Mouse (Mus musculus) NIH3T3 (cell line): ENCODE measurements around the gene Kif26b.

Source experiments
- DNase-seq: peaks from one replicate; pipeline ENCODE4 v3.0.0-alpha.2; 2012; ENCODE audit warnings: low read depth

Kif26b gene

DNA sequence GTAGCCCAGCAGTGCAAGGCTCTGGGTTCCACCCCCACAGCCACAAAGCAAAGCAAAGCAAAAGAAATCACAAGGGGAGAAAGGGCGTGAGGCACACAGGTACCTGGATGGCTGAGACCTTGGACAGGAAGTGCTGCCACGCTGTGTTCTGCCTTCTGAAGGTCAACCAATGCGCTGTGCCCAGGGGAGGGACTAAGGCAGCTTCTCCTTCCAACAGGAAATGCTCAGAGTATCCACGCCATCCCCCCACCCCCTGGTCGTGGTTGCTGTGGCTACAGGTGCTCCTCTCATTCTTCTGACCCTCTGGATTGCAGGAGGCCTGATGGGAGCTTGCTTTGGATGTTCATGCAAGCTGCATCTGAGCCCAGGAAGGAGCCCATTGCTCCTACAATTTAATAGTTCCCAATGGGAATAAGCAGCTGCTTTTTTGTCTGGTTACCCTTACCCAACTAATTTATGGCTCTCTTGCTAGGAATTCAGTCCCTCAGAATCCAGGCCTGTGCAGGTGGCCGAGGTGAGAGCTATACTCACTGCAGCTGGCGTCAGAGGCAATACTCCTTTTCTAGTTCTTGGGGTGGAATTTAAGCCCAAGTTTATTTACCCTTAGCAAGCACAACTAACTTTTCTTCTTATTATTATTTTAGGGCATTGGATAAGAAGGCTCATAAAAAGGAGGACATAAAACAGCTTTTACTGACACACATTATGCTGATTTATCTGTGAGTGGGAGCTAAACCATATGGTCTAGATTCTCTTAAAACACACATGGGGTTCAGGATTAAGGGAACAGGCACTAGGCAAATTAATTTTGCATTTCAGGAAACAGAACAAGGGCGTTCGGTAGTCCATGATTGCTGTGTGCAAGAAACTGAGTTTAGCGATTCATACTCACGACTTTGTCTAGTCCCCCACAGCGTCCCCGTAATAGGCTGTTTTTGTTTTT, 61.6 kb downstream of the Kif26b start:
- DNase-seq = no peak

DNA sequence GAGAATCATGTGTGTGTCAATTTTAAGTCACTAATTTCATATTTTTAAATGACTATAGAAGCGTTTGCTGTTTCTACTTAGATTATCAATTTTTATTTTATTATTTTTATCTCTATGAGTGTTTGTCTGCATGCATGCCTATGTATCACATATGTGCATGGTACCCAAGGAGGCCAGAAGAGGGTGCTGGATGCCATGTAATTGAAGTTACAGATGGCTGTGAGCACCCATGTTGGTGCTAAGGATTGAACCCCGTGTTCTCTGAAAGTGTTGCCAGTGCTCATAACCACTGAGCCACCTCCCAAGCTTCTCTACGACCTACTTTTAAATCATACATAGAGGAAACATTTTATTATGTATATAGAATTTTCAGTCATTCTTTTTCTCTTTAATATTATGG, 68.2 kb downstream of the Kif26b start:
- DNase-seq = no peak

DNA sequence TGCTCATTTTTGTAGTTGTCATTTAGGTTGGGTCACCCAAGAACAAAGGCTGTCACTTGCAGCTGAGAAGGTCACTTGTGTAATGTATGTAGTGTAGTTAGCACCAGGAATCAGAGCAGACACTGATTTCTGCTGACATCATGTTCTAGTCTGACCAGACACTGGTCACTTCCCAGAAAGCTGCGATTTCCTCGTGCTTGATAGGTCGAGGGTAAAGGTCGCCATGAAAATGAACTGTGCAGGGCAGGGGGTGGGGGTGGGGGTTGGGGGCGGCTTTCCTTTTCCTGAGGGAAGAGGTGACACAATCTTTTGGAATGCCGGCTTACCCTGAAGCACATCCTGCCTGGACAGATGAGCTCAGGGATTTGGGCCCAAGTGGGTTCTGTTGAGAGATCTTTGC, 68.8 kb downstream of the Kif26b start:
- no peak for DNase-seq

DNA sequence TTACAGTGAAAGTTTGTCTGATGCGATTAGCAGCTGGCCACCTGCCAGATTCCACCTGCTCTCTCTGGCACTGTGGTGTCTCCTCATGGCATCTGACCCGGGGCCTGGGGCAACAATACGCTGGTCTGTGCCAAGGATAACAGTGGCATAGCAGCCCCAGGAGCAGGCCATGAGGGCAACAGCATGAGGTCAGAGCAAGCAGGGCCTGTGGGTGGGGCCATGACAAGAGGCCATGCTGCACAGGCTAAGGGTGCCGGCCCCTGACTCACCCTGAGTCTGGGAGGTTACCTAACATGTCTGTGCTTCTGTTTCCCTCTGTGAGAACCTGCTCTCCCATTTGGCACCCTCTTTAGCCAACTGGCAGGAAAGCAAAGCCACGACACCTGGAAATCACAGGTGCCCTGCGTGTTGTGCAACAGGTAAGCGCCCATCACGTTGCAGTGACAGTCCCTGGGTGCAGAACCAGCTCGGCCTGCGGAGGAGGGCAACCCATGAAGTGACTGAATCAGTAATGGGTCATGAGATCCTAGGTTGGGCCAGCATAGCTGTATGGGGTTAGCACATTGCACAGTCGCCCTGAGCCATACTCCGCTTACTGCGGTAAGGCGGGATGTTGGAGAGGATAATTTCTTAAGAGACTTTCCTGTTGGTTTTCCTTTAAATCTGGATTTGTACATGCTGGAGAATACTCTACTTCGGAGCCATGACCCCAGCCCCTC, 72.1 kb downstream of the Kif26b start:
- DNase-seq = no peak

DNA sequence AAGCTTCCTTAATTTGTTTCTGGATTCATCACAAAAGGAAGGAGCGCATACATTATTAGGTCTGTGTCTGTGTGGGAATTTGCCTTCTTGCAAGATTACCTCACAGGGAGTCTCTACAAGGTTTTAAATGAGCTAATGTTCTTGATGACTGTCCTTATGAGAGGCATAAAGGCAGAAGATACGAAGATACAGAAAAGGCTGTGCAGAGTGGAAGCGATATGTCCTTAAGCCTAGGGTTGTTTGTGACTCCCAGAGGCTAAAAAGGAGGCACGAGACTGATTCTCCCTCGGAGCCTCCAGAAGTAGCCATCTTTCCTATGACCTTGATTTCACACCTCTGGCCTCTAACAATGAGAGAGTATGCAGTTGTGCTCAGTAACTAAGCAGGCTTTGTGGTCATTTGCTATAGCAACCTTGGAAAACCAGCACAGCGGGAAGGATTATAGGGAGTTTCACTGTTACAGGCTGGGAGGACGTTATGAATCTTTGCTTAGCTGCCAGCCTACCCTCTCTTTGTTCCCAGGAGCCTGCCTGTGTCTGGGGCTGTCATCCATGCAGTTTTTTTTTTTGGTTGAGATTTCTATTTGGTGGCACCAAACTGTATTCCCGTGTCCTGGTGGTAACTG, 80.3 kb downstream of the Kif26b start:
- no peak for DNase-seq

- DNase-seq = no peak
Observed at GRCm38 (mm10) chr1:178611512-178611911, 82.6 kb downstream of the Kif26b start.

GRCm38 (mm10) chr1:178621301-178621700, 92.4 kb downstream of the Kif26b start:
- no peak for DNase-seq

GRCm38 (mm10) chr1:178623889-178624288, 95.0 kb downstream of the Kif26b start:
- DNase-seq = no peak

- no peak for DNase-seq
Observed at GRCm38 (mm10) chr1:178626961-178627381, 98.0 kb downstream of the Kif26b start.

GRCm38 (mm10) chr1:178630042-178630441, 101.1 kb downstream of the Kif26b start:
- DNase-seq = no peak

DNA sequence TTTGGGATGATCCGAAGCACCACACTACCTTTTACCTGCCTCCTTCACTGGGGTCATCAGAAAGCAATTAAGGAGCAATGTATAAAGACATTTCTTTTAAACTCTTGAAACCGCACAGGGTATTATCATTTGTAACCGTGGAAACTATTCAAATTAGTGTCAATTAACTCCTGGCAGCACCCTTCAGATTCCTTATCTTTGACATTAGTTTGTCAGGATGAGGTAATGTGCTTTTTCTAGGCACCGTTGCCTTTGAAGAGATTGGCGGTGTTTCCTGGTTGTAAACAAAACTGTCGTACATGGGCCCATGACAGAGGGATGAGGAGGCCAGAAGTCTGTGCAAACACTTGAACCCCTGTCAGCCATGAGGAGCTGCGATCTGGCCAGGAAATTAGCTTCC, 102.9 kb downstream of the Kif26b start:
- no peak for DNase-seq

GRCm38 (mm10) chr1:178634359-178635085, 105.6 kb downstream of the Kif26b start:
- no peak for DNase-seq

DNA sequence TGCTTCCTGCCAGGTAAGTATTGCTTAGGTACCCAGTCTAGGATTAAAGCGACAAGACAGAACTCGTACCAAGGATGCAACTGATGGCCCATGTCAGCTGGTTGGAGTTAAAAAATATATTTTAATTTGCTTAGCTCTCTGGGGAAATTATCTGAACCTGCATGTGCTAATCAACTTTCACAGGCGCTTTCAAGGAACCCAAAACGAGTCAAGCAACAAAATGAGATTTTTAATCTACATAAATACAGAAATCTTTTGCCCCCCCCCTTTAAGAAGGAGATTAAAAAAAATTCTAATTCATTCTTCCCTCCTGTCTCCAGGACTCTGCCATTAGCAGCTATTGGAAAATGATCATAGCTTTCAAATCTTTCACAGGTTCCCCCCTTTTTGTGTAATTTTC, 106.5 kb downstream of the Kif26b start:
- DNase-seq = no peak

DNA sequence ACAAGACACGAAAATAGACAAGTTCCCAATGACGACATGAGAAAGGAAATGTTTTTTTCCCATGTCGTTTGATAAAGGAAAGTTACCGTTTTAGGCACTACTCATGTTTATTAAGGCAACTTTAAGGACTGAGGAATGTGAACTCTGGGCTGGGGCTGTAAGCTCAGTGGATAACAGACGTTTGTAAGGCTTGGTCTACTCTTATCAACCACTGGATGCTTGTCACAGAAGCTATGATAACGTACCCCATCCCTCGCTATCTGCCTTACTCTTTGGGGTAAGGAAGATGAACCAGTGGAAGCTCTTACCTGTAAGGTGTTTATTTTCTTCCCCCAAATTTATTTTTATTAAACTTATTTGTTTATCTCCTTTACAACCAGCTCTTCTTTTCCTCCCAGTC, 108.4 kb downstream of the Kif26b start:
- no peak for DNase-seq

DNA sequence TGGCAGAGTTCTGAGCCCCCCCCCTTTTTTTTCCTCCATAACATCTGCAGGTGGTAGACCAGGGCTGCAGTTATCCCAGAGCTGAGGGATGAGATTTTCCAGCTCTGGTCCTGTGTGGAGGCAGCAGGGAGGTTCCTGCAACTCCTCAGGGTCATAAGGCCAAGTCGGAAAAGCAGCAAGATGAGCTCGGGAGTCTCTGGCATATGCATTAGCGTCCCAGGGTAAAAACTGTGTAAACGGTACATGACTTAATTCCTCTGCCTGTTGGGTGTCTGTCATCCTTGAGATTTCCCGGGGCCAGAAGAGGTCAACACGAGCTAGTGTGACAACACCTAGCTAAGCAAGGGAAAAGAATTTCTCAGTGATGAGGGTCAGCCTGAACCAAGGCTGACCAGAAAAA, 111.0 kb downstream of the Kif26b start:
- no peak for DNase-seq

- peak; percentile 18 for DNase-seq
Observed at GRCm38 (mm10) chr1:178640719-178641455, 112.0 kb downstream of the Kif26b start.

- no peak for DNase-seq
Observed at GRCm38 (mm10) chr1:178641788-178642187, 112.9 kb downstream of the Kif26b start.

DNA sequence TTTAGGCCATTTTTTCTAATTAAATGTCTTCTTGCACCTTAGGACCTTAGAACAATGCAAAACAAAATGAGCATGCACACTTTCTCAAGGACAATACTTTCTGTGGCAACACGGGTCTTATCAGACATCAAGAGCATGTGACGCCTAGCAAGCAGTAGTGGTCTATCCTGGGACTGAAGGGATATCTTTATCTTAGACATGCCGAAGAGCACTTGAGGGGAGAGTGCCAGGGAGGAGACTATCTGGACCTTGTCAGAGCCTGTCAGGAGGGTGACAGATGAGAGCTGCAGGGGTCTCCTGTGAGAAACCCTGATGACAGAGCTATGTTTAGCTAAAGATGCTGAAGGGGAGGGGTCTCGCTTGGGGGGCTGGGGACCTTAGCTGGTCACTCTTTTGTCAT, 116.0 kb downstream of the Kif26b start:
- DNase-seq = no peak

DNA sequence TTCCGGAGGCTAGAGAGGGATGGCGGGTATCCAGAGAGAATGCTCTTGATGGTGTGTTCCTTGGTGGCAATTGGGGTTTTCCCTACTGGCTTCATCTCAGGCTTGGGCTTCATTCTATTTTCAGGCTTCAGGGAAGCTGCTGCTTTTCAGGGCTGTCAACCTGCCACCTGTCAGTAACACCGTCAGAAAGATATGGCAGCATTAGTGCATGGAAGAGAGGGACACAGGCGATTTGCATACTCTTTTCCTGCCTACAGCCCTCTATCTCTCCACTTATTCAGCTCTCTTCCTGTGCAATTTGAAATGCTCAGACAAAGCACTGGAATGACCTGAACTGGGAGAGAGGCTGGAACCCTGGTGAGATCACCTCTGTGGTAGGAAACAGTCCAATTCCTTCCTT, 117.7 kb downstream of the Kif26b start:
- no peak for DNase-seq

DNA sequence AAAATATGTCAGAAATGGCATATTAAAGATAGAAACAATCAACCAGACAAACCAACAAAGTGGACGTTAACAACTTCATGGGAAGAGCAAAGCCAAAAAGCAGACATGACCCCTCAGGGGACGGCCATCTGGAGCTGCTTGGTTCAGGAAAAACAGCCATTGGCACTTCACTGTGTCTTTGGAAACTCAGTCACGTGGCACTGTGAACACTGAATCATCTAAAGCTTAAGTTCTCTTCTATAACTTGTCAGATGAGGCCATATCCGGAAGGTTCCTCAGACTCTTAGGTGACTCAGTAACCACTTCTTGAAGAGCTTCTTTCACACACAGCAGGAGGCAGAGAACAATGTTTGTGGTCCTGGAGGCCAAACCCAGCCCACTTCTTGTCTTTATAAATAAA, 126.6 kb downstream of the Kif26b start:
- peak; percentile 10 for DNase-seq

DNA sequence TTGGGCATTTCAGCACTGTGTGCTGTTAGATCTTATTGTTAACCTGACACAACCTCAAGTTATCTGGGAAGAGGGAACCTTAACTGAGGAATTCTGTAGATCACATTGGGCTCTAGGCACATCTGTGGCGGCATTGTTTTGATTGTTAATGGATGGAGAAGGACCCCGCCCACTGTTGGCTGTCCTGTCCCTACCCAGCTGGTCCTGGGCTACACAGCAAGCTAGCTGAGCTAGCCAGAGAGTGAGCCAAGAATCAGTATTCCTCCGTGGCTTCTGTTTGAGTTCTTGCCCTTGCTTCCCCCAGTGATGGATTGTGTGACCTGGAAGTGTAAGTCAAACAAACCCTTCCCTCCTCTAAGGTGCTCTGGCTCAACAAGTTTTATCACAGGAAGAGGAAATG, 132.1 kb downstream of the Kif26b start:
- no peak for DNase-seq
